Mouse (Mus musculus) liver, embryonic 14.5 days (tissue): Measurements from ENCODE around the gene Tspan3. TPM values are rescaled to one million over a fixed set of nuclear protein-coding genes. Genes with fewer than 3 reads are reported as not detected.
A peak's percentile ranks its signal among the peaks of the same experiment; 100 is the strongest.

Source experiments
- ATAC-seq: fragments of 200-750 bp; cut with Nextera tagmentation; 2 replicates; pipeline ENCODE4 v1.8.0; 2017; ENCODE audit warnings: moderate number of reproducible peaks, mild to moderate bottlenecking, moderate library complexity; ENCODE audit not compliant: insufficient read depth
- DNase-seq, 3 experiments: peaks; one replicate each; pipeline ENCODE4 v3.0.0-alpha.2; 2012 to 2013; ENCODE audit warnings: low read depth in 3 of 3, low spot score in 3 of 3
- H3K27ac ChIP-seq: fragments of 300-500 bp; sonication (generic); 2 replicates; pipeline ENCODE4 v1.5.1; 2014; ENCODE audit warnings: moderate library complexity, mild to moderate bottlenecking, control low read depth, inconsistent platforms
- H3K27me3 ChIP-seq: fragments of 300-500 bp; sonication (generic); 2 replicates; pipeline ENCODE4 v1.6.1; 2014; ENCODE audit warnings: mild to moderate bottlenecking, low read length, moderate library complexity; ENCODE audit not compliant: control insufficient read depth, insufficient read depth
- H3K36me3 ChIP-seq: fragments of 300-500 bp; sonication (generic); replicated peaks from 2 replicates; pipeline ENCODE4 v1.6.1; 2014; ENCODE audit warnings: low read depth; ENCODE audit not compliant: control insufficient read depth, insufficient read depth
- H3K4me1 ChIP-seq, 2 experiments: fragments of 200-500 bp in 1 of 2; fragments of 300-500 bp in 1 of 2; sonication (generic) in 1 of 2; replicated peaks; 2 replicates each; pipeline ENCODE4 v1.6.1; 2012 to 2014; ENCODE audit warnings: antibody characterized with exemption in 1 of 2, inconsistent platforms in 1 of 2, low read length in 1 of 2; ENCODE audit not compliant: control insufficient read depth in 2 of 2, insufficient read depth in 2 of 2
- H3K4me2 ChIP-seq: fragments of 300-500 bp; sonication (generic); 2 replicates; pipeline ENCODE4 v1.6.1; 2014; ENCODE audit warnings: low read depth, mild to moderate bottlenecking, control low read depth, moderate library complexity
- H3K4me3 ChIP-seq, 2 experiments: fragments of 200-500 bp in 1 of 2; fragments of 300-500 bp in 1 of 2; sonication (generic) in 1 of 2; 2 replicates each; pipeline ENCODE4 v1.5.1; 2012 to 2014; ENCODE audit warnings: low read depth in 2 of 2, low read length in 2 of 2, mild to moderate bottlenecking in 2 of 2, control low read depth in 1 of 2, inconsistent platforms in 1 of 2, moderate library complexity in 1 of 2; ENCODE audit not compliant: insufficient read depth in 1 of 2
- H3K9ac ChIP-seq: fragments of 300-500 bp; sonication (generic); replicated peaks from 2 replicates; pipeline ENCODE4 v1.6.1; 2014; ENCODE audit warnings: mild to moderate bottlenecking, control low read depth, moderate library complexity
- H3K9me3 ChIP-seq: fragments of 300-500 bp; sonication (generic); 2 replicates; pipeline ENCODE4 v1.6.1; 2016; ENCODE audit warnings: low read length, mixed read lengths; ENCODE audit not compliant: control insufficient read depth
- CTCF ChIP-seq: IDR thresholded peaks from 2 replicates; pipeline ENCODE4 v1.5.1; 2016; ENCODE audit warnings: antibody characterized with exemption, low read depth, control low read depth
- EP300 ChIP-seq: IDR thresholded peaks from 2 replicates; pipeline ENCODE4 v1.6.1; 2016; ENCODE audit warnings: antibody characterized with exemption, low read depth
- WGBS: fragments of 180-500 bp; shearing (Covaris S2); extraction: QIAGEN DNeasy Blood & Tissue Kit; methylation state at CpG from one replicate; pipeline ENCODE4 v1.1.7; 2014; ENCODE audit not compliant: insufficient replicate concordance; 5-methylcytosine and 5-hydroxymethylcytosine counted together
- polyA plus RNA-seq, 2 experiments: library from polyadenylated mRNA; depleted of rRNA in 1 of 2; stranded (reverse) in 1 of 2; unstranded in 1 of 2; fragments of >200 nt; fragmentation: Nextera tagmentation in 1 of 2; extraction: Ambion mirVana in 1 of 2; gene quantifications; 2 replicates each; pipeline versions ENCODE4 v1.2.1 to v1.2.3; 2012 to 2014

Tspan3 gene
- polyA plus RNA-seq, 2 experiments, result 15.3 to 22.4 TPM

GRCm38 (mm10) chr9:56089778-56090520 lies 75.3 kb downstream of the Tspan3 start, which contains the start of gene Pstpip1:
Gene Pstpip1, plus strand, starts transcription at chr9:56089962.
- Histone ChIP-seq H3K4me2 (no peak within 1 kb of the TSS), H3K27ac (no peak within 1 kb of the TSS), H3K36me3 (no peaks in the 10 kb centered on the region), H3K4me1 (no peaks in the 10 kb centered on the region), H3K9me3 (no peaks in the 10 kb centered on the region), H3K9ac (no peak within 1 kb of the TSS), H3K4me3 (peak within 1 kb of the TSS; percentile 19 to 22; a peak in 3 of 4 replicates), H3K27me3 (no peaks in the 10 kb centered on the region)
- 11% methylated on average over 22 of the region's 22 CpGs for WGBS
- no peak for TF ChIP-seq CTCF
- no peak for TF ChIP-seq EP300
- DNase-seq (no peak), ATAC-seq (no peak)

- H3K4me2 ChIP-seq, result no peak overlapping the region
- H3K27ac ChIP-seq, result no peak overlapping the region
- no peak for DNase-seq
- TF ChIP-seq EP300 (no peak), CTCF (no peak)
- H3K36me3 ChIP-seq, result no peaks in the 10 kb centered on the region
- no peak for ATAC-seq
- WGBS, result 66% methylated on average over 5 of the region's 5 CpGs
- no peak overlapping the region for H3K4me3 ChIP-seq
- H3K9ac ChIP-seq, result no peak overlapping the region
- no peaks in the 10 kb centered on the region for H3K27me3 ChIP-seq
- H3K9me3 ChIP-seq, result no peaks in the 10 kb centered on the region
- no peaks in the 10 kb centered on the region for H3K4me1 ChIP-seq
Observed at GRCm38 (mm10) chr9:56086524-56086923, 78.8 kb downstream of the Tspan3 start.

Other genes starting within 250 kb of the Tspan3 start
- gene Scaper, start 227.4 kb downstream of the Tspan3 start, polyA plus RNA-seq (2012; rRNA removed), result 0.79 and 0.84 TPM in 2 replicates
- gene Scaper, start 227.4 kb downstream of the Tspan3 start, polyA plus RNA-seq (2014; fragmentation: Nextera tagmentation; extraction: Ambion mirVana), result 1.3 and 1.8 TPM in 2 replicates
- not detected in 2 replicates for gene 4930563M21Rik, start 154.9 kb downstream of the Tspan3 start, polyA plus RNA-seq (2012; rRNA removed)
- not detected in 2 replicates for gene 4930563M21Rik, start 154.9 kb downstream of the Tspan3 start, polyA plus RNA-seq (2014; fragmentation: Nextera tagmentation; extraction: Ambion mirVana)
- 6.7 and 10.5 TPM in 2 replicates for gene Rcn2, start 123.6 kb downstream of the Tspan3 start, polyA plus RNA-seq (2012; rRNA removed)
- 27.8 and 27.9 TPM in 2 replicates for gene Rcn2, start 123.6 kb downstream of the Tspan3 start, polyA plus RNA-seq (2014; fragmentation: Nextera tagmentation; extraction: Ambion mirVana)
- gene Pstpip1, start 75.5 kb downstream of the Tspan3 start, polyA plus RNA-seq (2012; rRNA removed), result 3.1 and 3.9 TPM in 2 replicates
- gene Pstpip1, start 75.5 kb downstream of the Tspan3 start, polyA plus RNA-seq (2014; fragmentation: Nextera tagmentation; extraction: Ambion mirVana), result 1.3 and 1.8 TPM in 2 replicates